Mouse (Mus musculus) kidney, embryonic 15.5 days (tissue): ENCODE measurements around the gene Npepl1. TPM values are rescaled to one million over a fixed set of nuclear protein-coding genes. Genes with fewer than 3 reads are reported as not detected.

Experiments
- ATAC-seq: fragments of 200-750 bp; cut with Nextera tagmentation; replicated peaks from 2 replicates; pipeline ENCODE4 v1.8.0; 2017; ENCODE audit warnings: moderate TSS enrichment; ENCODE audit not compliant: low FRiP score
- H3K27ac ChIP-seq: fragments of 300-500 bp; sonication (generic); 2 replicates; pipeline ENCODE4 v1.5.1; 2015; ENCODE audit warnings: mild to moderate bottlenecking, inconsistent platforms
- H3K27me3 ChIP-seq: fragments of 300-500 bp; sonication (generic); 2 replicates; pipeline ENCODE4 v1.6.1; 2015; ENCODE audit warnings: inconsistent platforms
- H3K36me3 ChIP-seq: fragments of 300-500 bp; sonication (generic); 2 replicates; pipeline ENCODE4 v1.6.1; 2015; ENCODE audit warnings: inconsistent platforms
- H3K4me1 ChIP-seq: fragments of 300-500 bp; sonication (generic); 2 replicates; pipeline ENCODE4 v1.6.1; 2015; ENCODE audit warnings: inconsistent platforms
- H3K4me2 ChIP-seq: fragments of 300-500 bp; sonication (generic); 2 replicates; pipeline ENCODE4 v1.6.1; 2015; ENCODE audit warnings: moderate library complexity, mild to moderate bottlenecking, inconsistent platforms
- H3K4me3 ChIP-seq: fragments of 300-500 bp; sonication (generic); replicated peaks from 2 replicates; pipeline ENCODE4 v1.5.1; 2015; ENCODE audit warnings: mild to moderate bottlenecking, inconsistent platforms
- H3K9ac ChIP-seq: fragments of 300-500 bp; sonication (generic); 2 replicates; pipeline ENCODE4 v1.6.1; 2015; ENCODE audit warnings: mild to moderate bottlenecking, inconsistent platforms
- H3K9me3 ChIP-seq: fragments of 300-500 bp; sonication (generic); replicated peaks from 2 replicates; pipeline ENCODE4 v1.6.1; 2016; ENCODE audit warnings: inconsistent platforms
- WGBS: fragments of 180-500 bp; shearing (Covaris S2); methylation state at CpG from one replicate; pipeline ENCODE4 v1.1.7; 2015; ENCODE audit warnings: mixed read lengths; 5-methylcytosine and 5-hydroxymethylcytosine counted together
- polyA plus RNA-seq: library from polyadenylated mRNA; unstranded; fragments of >200 nt; fragmentation: Nextera tagmentation; extraction: Ambion mirVana; gene quantifications from 2 replicates; pipeline ENCODE4 v1.2.1, GENCODE M21; 2015

Npepl1 gene
- polyA plus RNA-seq, 1 experiment from 2014 or later, result 48.2 TPM

DNA sequence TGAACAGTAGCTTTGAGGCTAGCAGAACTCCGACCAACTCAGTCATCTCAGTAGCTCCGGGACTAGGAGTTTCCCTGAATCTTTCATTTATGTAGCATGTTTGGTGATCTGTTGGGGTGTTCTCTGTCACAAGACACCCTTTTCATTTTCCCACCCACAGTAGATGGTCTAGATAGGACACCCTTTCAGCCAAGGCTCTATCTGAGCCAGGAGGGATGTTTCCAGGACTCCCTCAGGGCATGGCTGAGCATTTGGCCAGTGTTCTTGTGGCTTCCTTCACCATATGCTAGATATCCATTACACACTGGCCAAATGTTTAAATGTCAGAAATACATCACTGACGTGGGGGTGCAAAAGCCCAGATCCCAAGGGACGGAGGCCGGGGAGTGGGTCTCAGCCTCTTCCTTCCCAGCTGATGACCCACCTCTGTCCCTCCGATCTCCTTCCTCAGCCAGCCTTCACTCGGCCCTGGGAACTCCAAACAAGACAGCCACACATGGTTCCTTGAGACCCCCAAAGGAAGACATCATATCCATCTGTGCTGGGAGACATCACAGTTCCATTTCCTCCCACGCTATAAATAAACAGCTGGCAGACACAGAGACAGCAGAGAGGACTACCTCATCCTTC lies 20.4 kb downstream of the Npepl1 start:
- ATAC-seq, result no peak
- WGBS, result 70% methylated on average over 8 of the region's 8 CpGs
- H3K36me3 ChIP-seq, result no peaks in the 10 kb centered on the region
- H3K27me3 ChIP-seq, result 0 out of 2 replicates have a peak, but pooled peaks cover 7% of the 10 kb centered on the region
- H3K4me3 ChIP-seq, result no peak overlapping the region
- H3K9me3 ChIP-seq, result no peaks in the 10 kb centered on the region
- no peak overlapping the region for H3K4me2 ChIP-seq
- H3K27ac ChIP-seq, result no peak overlapping the region
- no peak overlapping the region for H3K9ac ChIP-seq
- H3K4me1 ChIP-seq, result peaks cover 13% of the 10 kb centered on the region

GRCm38 (mm10) chr2:174132413-174132969 lies 22.3 kb downstream of the Npepl1 start:
- H3K27me3 ChIP-seq, result 0 out of 2 replicates have a peak, but pooled peaks cover 4% of the 10 kb centered on the region
- no peak for ATAC-seq
- 74% methylated on average over 8 of the region's 8 CpGs for WGBS

GRCm38 (mm10) chr2:174159035-174159434 lies 48.9 kb downstream of the Npepl1 start:
- no peak overlapping the region for H3K4me3 ChIP-seq
- H3K36me3 ChIP-seq, result no peaks in the 10 kb centered on the region
- no peaks in the 10 kb centered on the region for H3K27me3 ChIP-seq
- no peak overlapping the region for H3K4me2 ChIP-seq
- WGBS, result 93% methylated on average over 10 of the region's 10 CpGs
- H3K4me1 ChIP-seq, result no peaks in the 10 kb centered on the region
- no peaks in the 10 kb centered on the region for H3K9me3 ChIP-seq
- H3K27ac ChIP-seq, result no peak overlapping the region
- H3K9ac ChIP-seq, result no peak overlapping the region
- ATAC-seq, result no peak

More at GRCm38 (mm10) chr2:174132413-174132969, 22.3 kb downstream of the Npepl1 start:
- Histone ChIP-seq H3K9me3 (no peaks in the 10 kb centered on the region), H3K27ac (no peak overlapping the region), H3K4me2 (no peak overlapping the region), H3K4me3 (no peak overlapping the region), H3K36me3 (no peaks in the 10 kb centered on the region), H3K9ac (no peak overlapping the region), H3K4me1 (peaks cover under 1% of the 10 kb centered on the region; the same call in 1 of the 2 replicates)

GRCm38 (mm10) chr2:174160461-174160860 lies 50.3 kb downstream of the Npepl1 start:
- Histone ChIP-seq H3K4me3 (no peak overlapping the region), H3K36me3 (no peaks in the 10 kb centered on the region), H3K27me3 (no peaks in the 10 kb centered on the region), H3K27ac (no peak overlapping the region), H3K4me2 (no peak overlapping the region), H3K4me1 (no peaks in the 10 kb centered on the region), H3K9me3 (no peaks in the 10 kb centered on the region), H3K9ac (no peak overlapping the region)
- ATAC-seq, result no peak
- 66% methylated on average over 3 of the region's 3 CpGs for WGBS

Other genes with a start within 250 kb of the Npepl1 start
- gene Stx16, start 34.0 kb upstream of the Npepl1 start, polyA plus RNA-seq, result 11.2 and 12.8 TPM in 2 replicates
- 1,546 and 1,642 TPM in 2 replicates for gene Gnas, start 174.0 kb downstream of the Npepl1 start, polyA plus RNA-seq
- 13.1 and 15.7 TPM in 2 replicates for gene Gm20721, start 236.4 kb downstream of the Npepl1 start, polyA plus RNA-seq